Mouse (Mus musculus) hindbrain, postnatal 0 days (tissue): Measurements from ENCODE around the gene Ttc30b. TPM values are rescaled to one million over a fixed set of nuclear protein-coding genes. Genes with fewer than 3 reads are reported as not detected.

Experiments
- ATAC-seq: fragments of 200-750 bp; cut with Nextera tagmentation; 2 replicates; pipeline ENCODE4 v1.8.0; 2017; ENCODE audit warnings: mild to moderate bottlenecking, moderate TSS enrichment, moderate library complexity
- DNase-seq: peaks from one replicate; pipeline ENCODE4 v3.0.0-alpha.2; 2015; ENCODE audit warnings: low spot score
- H3K27ac ChIP-seq: fragments of 300-500 bp; sonication (generic); 2 replicates; pipeline ENCODE4 v1.5.1; 2014; ENCODE audit warnings: mild to moderate bottlenecking
- H3K27me3 ChIP-seq: fragments of 300-500 bp; sonication (generic); 2 replicates; pipeline ENCODE4 v1.6.1; 2014; ENCODE audit warnings: low read length, mixed read lengths; ENCODE audit not compliant: insufficient read depth
- H3K36me3 ChIP-seq: fragments of 300-500 bp; sonication (generic); 2 replicates; pipeline ENCODE4 v1.6.1; 2014; ENCODE audit warnings: low read length, mixed read lengths; ENCODE audit not compliant: insufficient read depth
- H3K4me1 ChIP-seq: fragments of 300-500 bp; sonication (generic); 2 replicates; pipeline ENCODE4 v1.6.1; 2014; ENCODE audit warnings: antibody characterized with exemption, low read length, mixed read lengths; ENCODE audit not compliant: insufficient read depth
- H3K4me2 ChIP-seq: fragments of 300-500 bp; sonication (generic); 2 replicates; pipeline ENCODE4 v1.6.1; 2014; ENCODE audit warnings: low read depth, mild to moderate bottlenecking, low read length, moderate library complexity, mixed read lengths
- H3K4me3 ChIP-seq: fragments of 300-500 bp; sonication (generic); 2 replicates; pipeline ENCODE4 v1.5.1; 2014; ENCODE audit warnings: low read length
- H3K9ac ChIP-seq: fragments of 300-500 bp; sonication (generic); replicated peaks from 2 replicates; pipeline ENCODE4 v1.6.1; 2014; ENCODE audit warnings: mild to moderate bottlenecking, low read length, moderate library complexity, mixed read lengths
- H3K9me3 ChIP-seq: fragments of 300-500 bp; sonication (generic); 2 replicates; pipeline ENCODE4 v1.6.1; 2016; ENCODE audit warnings: low read length, mixed read lengths
- CTCF ChIP-seq: IDR thresholded peaks from 2 replicates; pipeline ENCODE4 v1.5.1; 2016; ENCODE audit warnings: antibody characterized with exemption, control low read depth, low read depth
- WGBS: fragments of 180-500 bp; shearing (Covaris S2); extraction: QIAGEN DNeasy Blood & Tissue Kit; methylation state at CpG from one replicate; pipeline ENCODE4 v1.1.7; 2014; 5-methylcytosine and 5-hydroxymethylcytosine counted together
- polyA plus RNA-seq: library from polyadenylated mRNA; unstranded; fragments of >200 nt; fragmentation: Nextera tagmentation; extraction: Ambion mirVana; gene quantifications from 2 replicates; pipeline ENCODE4 v1.2.1, GENCODE M21; 2015
- total RNA-seq: library from RNA; depleted of rRNA; stranded (reverse); fragments of >200 nt; gene quantifications from 2 replicates; pipeline ENCODE4 v1.2.3, GENCODE M21; 2014; rRNA removed

The Ttc30b gene
- total and polyA plus RNA-seq, 2 experiments from 2014 or later = 16.3 to 33.9 TPM

DNA sequence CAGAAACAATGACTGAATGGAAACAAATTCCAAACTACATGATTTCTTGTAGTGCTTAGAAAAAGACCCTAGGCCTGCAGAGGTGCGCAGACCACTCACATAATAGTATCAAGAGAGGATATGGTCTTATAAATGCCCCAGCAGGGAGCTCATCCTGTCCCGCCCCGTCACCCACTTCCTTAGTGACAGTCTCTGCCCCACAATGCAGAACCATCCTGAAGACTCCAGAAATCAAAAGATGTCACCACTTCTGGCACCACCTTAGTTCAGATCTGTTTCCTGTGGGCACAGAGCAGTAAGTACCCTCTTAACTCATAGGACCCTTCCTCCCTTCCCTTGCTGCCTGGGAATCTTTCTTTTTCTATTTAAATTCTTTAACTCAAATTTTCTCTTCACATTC, 23.3 kb downstream of the Ttc30b start:
- H3K4me2 ChIP-seq = no peak overlapping the region
- WGBS = 88% methylated on average over 3 of the region's 3 CpGs
- H3K4me3 ChIP-seq = no peak overlapping the region
- H3K4me1 ChIP-seq = no peaks in the 10 kb centered on the region
- H3K27me3 ChIP-seq = no peaks in the 10 kb centered on the region
- H3K9me3 ChIP-seq = no peaks in the 10 kb centered on the region
- TF ChIP-seq CTCF = no peak
- ATAC-seq (no peak), DNase-seq (no peak)
- H3K27ac ChIP-seq = no peak overlapping the region
- no peak overlapping the region for H3K9ac ChIP-seq
- H3K36me3 ChIP-seq = 0 out of 2 replicates have a peak, but pooled peaks cover 3% of the 10 kb centered on the region

DNA sequence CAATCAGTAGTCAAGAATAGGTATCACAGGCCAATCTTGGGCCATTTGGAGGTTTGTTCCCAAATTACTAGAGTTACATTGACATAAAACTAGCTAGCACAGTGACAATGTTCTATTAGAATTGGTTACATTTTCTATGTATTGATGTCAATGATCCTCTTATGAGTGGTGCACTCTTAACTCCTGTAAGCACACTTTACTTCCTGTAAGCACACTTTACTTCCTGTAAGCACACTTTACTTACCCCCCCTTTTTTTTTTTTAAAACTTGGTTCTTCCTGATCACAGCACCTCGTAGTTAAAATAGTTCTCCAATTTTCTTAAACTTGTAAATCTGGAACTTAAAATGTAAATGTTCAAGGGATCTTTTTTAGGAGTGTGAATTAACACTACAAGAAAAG, 31.2 kb downstream of the Ttc30b start:
- Histone ChIP-seq H3K4me2 (no peak overlapping the region), H3K36me3 (peaks cover under 1% of the 10 kb centered on the region; the same call in 1 of the 2 replicates), H3K27ac (no peak overlapping the region), H3K4me3 (no peak overlapping the region), H3K9me3 (no peaks in the 10 kb centered on the region), H3K27me3 (no peaks in the 10 kb centered on the region), H3K4me1 (no peaks in the 10 kb centered on the region), H3K9ac (no peak overlapping the region)
- DNase-seq (no peak), ATAC-seq (no peak)
- WGBS = 86% methylated on average over 1 of the region's 1 CpGs
- TF ChIP-seq CTCF = no peak

- WGBS = 90% methylated on average over 9 of the region's 9 CpGs
- ATAC-seq (no peak), DNase-seq (no peak)
- Histone ChIP-seq H3K4me3 (no peak overlapping the region), H3K27me3 (no peaks in the 10 kb centered on the region), H3K4me2 (no peak overlapping the region), H3K9me3 (no peaks in the 10 kb centered on the region), H3K36me3 (no peaks in the 10 kb centered on the region), H3K4me1 (no peaks in the 10 kb centered on the region), H3K9ac (no peak overlapping the region), H3K27ac (no peak overlapping the region)
- TF ChIP-seq CTCF = no peak
Observed at GRCm38 (mm10) chr2:75901869-75902268, 36.5 kb downstream of the Ttc30b start.

- no peaks in the 10 kb centered on the region for H3K36me3 ChIP-seq
- H3K9ac ChIP-seq = no peak overlapping the region
- no peak overlapping the region for H3K4me3 ChIP-seq
- H3K4me2 ChIP-seq = no peak overlapping the region
- WGBS = 81% methylated on average over 1 of the region's 1 CpGs
- H3K27me3 ChIP-seq = no peaks in the 10 kb centered on the region
- H3K27ac ChIP-seq = no peak overlapping the region
- ATAC-seq (no peak), DNase-seq (no peak)
- no peaks in the 10 kb centered on the region for H3K4me1 ChIP-seq
- no peak for TF ChIP-seq CTCF
- H3K9me3 ChIP-seq = no peaks in the 10 kb centered on the region
Observed at GRCm38 (mm10) chr2:75900281-75900680, 38.1 kb downstream of the Ttc30b start.

- no peak for ATAC-seq
- Histone ChIP-seq H3K9ac (no peak overlapping the region), H3K4me1 (no peaks in the 10 kb centered on the region), H3K27ac (no peak overlapping the region), H3K9me3 (no peaks in the 10 kb centered on the region), H3K4me2 (no peak overlapping the region), H3K4me3 (no peak overlapping the region), H3K27me3 (no peaks in the 10 kb centered on the region), H3K36me3 (no peaks in the 10 kb centered on the region)
- no peak for DNase-seq
- TF ChIP-seq CTCF = no peak
- WGBS = 88% methylated on average over 5 of the region's 5 CpGs
Observed at GRCm38 (mm10) chr2:75895711-75896110, 42.7 kb downstream of the Ttc30b start.

DNA sequence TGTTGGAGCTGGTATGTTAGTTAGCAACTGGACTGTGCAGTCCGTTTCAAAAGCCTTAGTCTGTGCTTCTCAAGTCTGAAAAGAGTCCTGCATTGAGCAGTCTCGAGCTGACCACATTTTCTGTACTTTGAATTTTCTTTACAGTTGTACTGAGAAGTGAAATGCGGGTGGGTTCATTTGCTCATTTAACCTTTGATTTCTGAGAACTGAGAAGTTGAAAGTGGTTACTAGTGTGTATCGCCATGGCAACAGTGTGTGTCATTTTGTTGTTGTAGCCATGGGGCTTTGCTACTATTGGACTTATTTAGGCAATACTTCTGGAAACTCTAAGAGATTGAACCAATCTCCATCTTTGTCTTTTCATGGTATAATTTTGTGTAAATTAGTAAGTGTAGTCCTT, 46.4 kb downstream of the Ttc30b start:
- H3K9me3 ChIP-seq = no peaks in the 10 kb centered on the region
- no peak overlapping the region for H3K4me3 ChIP-seq
- peaks cover 5% of the 10 kb centered on the region; the same call in 1 of the 2 replicates for H3K36me3 ChIP-seq
- 58% methylated on average over 4 of the region's 4 CpGs for WGBS
- H3K27me3 ChIP-seq = no peaks in the 10 kb centered on the region
- H3K4me2 ChIP-seq = no peak overlapping the region
- H3K27ac ChIP-seq = no peak overlapping the region
- H3K4me1 ChIP-seq = no peaks in the 10 kb centered on the region
- H3K9ac ChIP-seq = no peak overlapping the region
- no peak for TF ChIP-seq CTCF
- ATAC-seq = no peak
- DNase-seq = peak; percentile 7

Other genes with a start within 250 kb of the Ttc30b start
- 7.4 and 11.6 TPM in 2 replicates for gene Nfe2l2, start 233.9 kb downstream of the Ttc30b start, total RNA-seq
- 16.3 and 17.0 TPM in 2 replicates for gene Nfe2l2, start 233.9 kb downstream of the Ttc30b start, polyA plus RNA-seq
- gene Agps, start 106.4 kb downstream of the Ttc30b start, total RNA-seq = 32.7 and 40.0 TPM in 2 replicates
- 17.1 and 17.8 TPM in 2 replicates for gene Agps, start 106.4 kb downstream of the Ttc30b start, polyA plus RNA-seq
- 0.86 and 1.9 TPM in 2 replicates for gene Ttc30a2, start 39.6 kb upstream of the Ttc30b start, total RNA-seq
- 0.19 and 0.38 TPM in 2 replicates for gene Ttc30a2, start 39.6 kb upstream of the Ttc30b start, polyA plus RNA-seq
- gene Ttc30a1, start 43.4 kb upstream of the Ttc30b start, total RNA-seq = 8.9 and 11.4 TPM in 2 replicates
- 4.6 and 4.8 TPM in 2 replicates for gene Ttc30a1, start 43.4 kb upstream of the Ttc30b start, polyA plus RNA-seq